Mouse (Mus musculus): Measurements from ENCODE around the gene Rfc2. TPM values are rescaled to one million over a fixed set of nuclear protein-coding genes. Genes with fewer than 3 reads are reported as not detected.

Gene Rfc2
- polyA plus RNA-seq, 1 experiment from 2014 or later, result 180 TPM

DNA sequence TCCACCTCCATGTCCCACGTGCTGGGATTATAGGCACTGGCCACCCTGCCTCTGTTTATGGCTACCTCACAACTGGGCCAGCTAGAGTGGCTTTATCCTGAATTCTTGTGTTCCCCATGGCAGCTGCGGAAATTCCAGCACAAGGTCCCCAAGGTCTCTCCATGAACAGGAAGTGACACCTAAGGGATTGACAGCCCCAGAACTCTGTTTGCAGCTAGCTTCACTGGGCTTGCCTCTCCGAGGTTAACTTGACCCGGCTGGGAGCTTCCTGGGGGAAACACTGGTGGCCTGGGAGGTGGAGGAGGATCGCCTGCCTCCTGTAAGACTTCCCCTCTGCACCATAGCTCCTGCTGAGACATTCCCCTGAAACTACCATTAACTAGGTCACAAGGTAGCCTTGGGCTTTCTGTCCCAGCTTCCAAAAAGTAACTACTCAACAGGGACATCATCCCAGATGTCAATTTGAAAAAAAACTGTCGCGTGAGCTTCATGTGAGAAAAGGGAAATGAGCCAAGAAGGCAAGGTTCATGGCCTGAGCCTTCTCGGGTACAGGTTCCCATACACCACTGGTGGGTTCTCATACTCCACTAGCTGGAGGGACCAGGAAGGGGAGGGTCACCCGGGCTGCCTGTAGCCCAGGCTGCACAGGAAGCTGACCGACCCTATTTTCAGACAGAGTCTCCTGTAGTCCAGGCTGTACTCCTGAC, 8.5 kb upstream of the Rfc2 start:
- WGBS, result 28% methylated on average over 10 of the region's 10 CpGs
- H3K4me3 ChIP-seq (ENCODE audit: low read depth, low read length), result peak overlapping the region; percentile 39
- H3K9me3 ChIP-seq (ENCODE audit: control insufficient read depth, low read length), result no peaks in the 10 kb centered on the region
- no peaks in the 10 kb centered on the region for H3K27me3 ChIP-seq (ENCODE audit: control insufficient read depth, insufficient read depth, low read length)
- 0 out of 2 replicates have a peak, but pooled peaks have one; percentile 21 for ATAC-seq (ENCODE audit: low read depth)
- H3K36me3 ChIP-seq (ENCODE audit: control insufficient read depth, insufficient read depth, low read length), result no peaks in the 10 kb centered on the region
- H3K4me2 ChIP-seq (ENCODE audit: low read depth, low read length), result peak overlapping the region; percentile 47
- H3K9ac ChIP-seq (replicated peaks; ENCODE audit: low read depth, low read length), result peak overlapping the region; percentile 21; the same call in 1 of the 2 replicates
- peaks cover 4% of the 10 kb centered on the region; the same call in 1 of the 2 replicates for H3K4me1 ChIP-seq (ENCODE audit: control insufficient read depth, insufficient read depth, low read length)
- H3K27ac ChIP-seq (ENCODE audit: low read depth, low read length), result peak overlapping the region; percentile 4; the same call in 1 of the 2 replicates

DNA sequence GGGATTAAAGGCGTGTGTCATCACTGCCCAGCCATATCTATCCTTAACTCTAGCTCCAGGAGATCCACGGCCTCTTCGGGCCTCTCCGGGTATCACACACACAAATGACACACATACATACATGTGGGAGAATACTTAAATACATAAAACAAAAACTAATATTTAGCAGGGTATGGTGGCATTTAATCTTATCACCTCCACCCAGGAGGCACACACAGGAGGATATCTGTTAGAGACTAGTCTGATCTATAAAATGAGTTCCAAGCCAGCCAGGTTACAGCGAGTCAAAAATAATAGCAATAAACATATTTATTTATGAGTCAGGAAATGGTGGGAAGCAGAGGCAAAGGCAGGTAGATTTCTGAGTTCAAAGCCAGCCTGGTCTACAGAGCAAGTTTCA, 5.3 kb upstream of the Rfc2 start:
- H3K4me3 ChIP-seq (ENCODE audit: low read depth, low read length), result no peak overlapping the region
- H3K36me3 ChIP-seq (ENCODE audit: control insufficient read depth, insufficient read depth, low read length), result no peaks in the 10 kb centered on the region
- no peak overlapping the region for H3K27ac ChIP-seq (ENCODE audit: low read depth, low read length)
- H3K27me3 ChIP-seq (ENCODE audit: control insufficient read depth, insufficient read depth, low read length), result no peaks in the 10 kb centered on the region
- no peak for ATAC-seq (ENCODE audit: low read depth)
- no peak overlapping the region for H3K9ac ChIP-seq (replicated peaks; ENCODE audit: low read depth, low read length)
- peaks cover 4% of the 10 kb centered on the region; the same call in 1 of the 2 replicates for H3K4me1 ChIP-seq (ENCODE audit: control insufficient read depth, insufficient read depth, low read length)
- WGBS, result 97% methylated on average over 5 of the region's 5 CpGs
- H3K4me2 ChIP-seq (ENCODE audit: low read depth, low read length), result no peak overlapping the region
- H3K9me3 ChIP-seq (ENCODE audit: control insufficient read depth, low read length), result no peaks in the 10 kb centered on the region

DNA sequence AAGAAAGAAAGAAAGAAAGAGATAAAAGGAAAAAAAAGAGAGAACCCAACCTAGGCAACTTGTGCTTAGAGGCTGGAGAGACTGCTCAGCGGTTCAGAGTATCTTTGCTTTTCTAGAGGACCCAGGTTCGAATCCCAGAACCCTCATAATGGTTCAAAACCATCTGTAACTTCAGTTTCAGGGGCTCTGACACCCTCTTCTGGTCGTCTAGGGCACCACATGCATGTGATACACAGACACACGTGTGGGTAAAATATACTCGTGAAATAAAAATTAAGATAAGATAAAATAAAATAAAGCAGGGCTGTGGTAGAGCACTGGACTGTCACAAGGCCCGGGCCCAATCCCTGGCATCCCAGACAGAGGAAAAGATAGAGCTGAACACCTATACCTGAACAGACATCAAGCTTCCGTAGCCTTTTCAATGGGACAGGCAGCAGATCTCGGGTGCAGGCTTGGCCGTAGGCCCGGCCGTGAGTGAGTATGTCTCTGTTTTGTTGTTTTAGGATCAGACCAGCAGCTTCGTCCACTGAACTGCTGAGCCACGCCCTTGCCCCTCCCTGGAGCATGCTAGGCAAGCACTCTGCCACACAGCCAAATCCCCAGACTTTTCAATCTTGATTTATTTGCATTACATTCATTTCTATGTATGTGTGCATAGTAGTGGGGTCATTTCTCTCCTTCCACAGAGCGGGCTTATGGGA, 4.5 kb upstream of the Rfc2 start:
- Histone ChIP-seq H3K4me2 (ENCODE audit: low read depth, low read length) (no peak overlapping the region), H3K4me3 (ENCODE audit: low read depth, low read length) (no peak overlapping the region), H3K4me1 (ENCODE audit: control insufficient read depth, insufficient read depth, low read length) (peaks cover 4% of the 10 kb centered on the region; the same call in 1 of the 2 replicates), H3K9ac (replicated peaks; ENCODE audit: low read depth, low read length) (no peak overlapping the region), H3K27me3 (ENCODE audit: control insufficient read depth, insufficient read depth, low read length) (no peaks in the 10 kb centered on the region), H3K27ac (ENCODE audit: low read depth, low read length) (no peak overlapping the region), H3K36me3 (ENCODE audit: control insufficient read depth, insufficient read depth, low read length) (no peaks in the 10 kb centered on the region), H3K9me3 (ENCODE audit: control insufficient read depth, low read length) (no peaks in the 10 kb centered on the region)
- no peak for ATAC-seq (ENCODE audit: low read depth)
- 81% methylated on average over 14 of the region's 14 CpGs for WGBS

DNA sequence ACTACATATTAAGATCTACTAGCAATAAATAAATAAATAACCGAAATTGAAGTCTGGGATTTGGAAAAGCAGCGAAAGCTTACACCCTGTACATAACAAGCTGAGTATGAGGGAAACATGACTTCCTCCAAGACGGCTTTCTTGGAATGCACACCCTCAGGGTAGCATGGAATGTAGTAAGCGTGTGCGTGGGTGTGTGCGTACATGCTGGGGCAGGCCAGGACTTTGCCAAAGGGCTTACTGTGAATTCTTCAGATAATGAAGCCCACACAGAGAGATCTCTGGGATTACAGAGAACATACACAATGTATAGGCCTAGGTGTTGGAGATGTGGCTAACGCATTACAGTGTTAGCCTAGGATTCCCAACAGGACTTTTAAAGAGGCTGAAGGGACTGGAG, 3.6 kb upstream of the Rfc2 start:
- H3K4me2 ChIP-seq (ENCODE audit: low read depth, low read length), result no peak overlapping the region
- H3K4me1 ChIP-seq (ENCODE audit: control insufficient read depth, insufficient read depth, low read length), result peaks cover 2% of the 10 kb centered on the region; the same call in 1 of the 2 replicates
- H3K27me3 ChIP-seq (ENCODE audit: control insufficient read depth, insufficient read depth, low read length), result no peaks in the 10 kb centered on the region
- 91% methylated on average over 7 of the region's 7 CpGs for WGBS
- no peaks in the 10 kb centered on the region for H3K36me3 ChIP-seq (ENCODE audit: control insufficient read depth, insufficient read depth, low read length)
- no peak for ATAC-seq (ENCODE audit: low read depth)
- H3K27ac ChIP-seq (ENCODE audit: low read depth, low read length), result no peak overlapping the region
- H3K4me3 ChIP-seq (ENCODE audit: low read depth, low read length), result no peak overlapping the region
- no peak overlapping the region for H3K9ac ChIP-seq (replicated peaks; ENCODE audit: low read depth, low read length)
- no peaks in the 10 kb centered on the region for H3K9me3 ChIP-seq (ENCODE audit: control insufficient read depth, low read length)

DNA sequence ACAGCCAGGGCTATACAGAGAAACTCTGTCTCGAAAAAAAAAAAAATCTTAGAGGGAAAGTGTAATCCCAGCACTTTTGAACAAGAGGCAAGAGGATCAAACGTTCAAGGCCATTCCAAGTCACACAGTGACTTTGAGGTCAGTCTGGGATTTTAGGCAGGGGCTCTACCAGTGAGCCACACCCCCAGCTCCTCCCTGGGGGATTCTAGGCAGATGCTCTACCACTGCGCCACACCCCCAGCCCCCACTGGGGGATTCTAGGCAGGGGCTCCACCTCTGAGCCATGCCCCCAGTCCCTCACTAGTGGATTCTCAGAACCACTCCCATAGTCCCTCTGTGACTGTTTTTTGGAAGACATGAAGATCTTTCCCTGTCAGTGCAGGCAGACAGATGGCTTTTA, 2.0 kb upstream of the Rfc2 start:
- ATAC-seq (ENCODE audit: low read depth), result no peak
- WGBS, result 63% methylated on average over 3 of the region's 3 CpGs
- Histone ChIP-seq H3K9me3 (ENCODE audit: control insufficient read depth, low read length) (no peaks in the 10 kb centered on the region), H3K27me3 (ENCODE audit: control insufficient read depth, insufficient read depth, low read length) (no peaks in the 10 kb centered on the region), H3K4me1 (ENCODE audit: control insufficient read depth, insufficient read depth, low read length) (peaks cover 4% of the 10 kb centered on the region; the same call in 1 of the 2 replicates), H3K4me3 (ENCODE audit: low read depth, low read length) (no peak overlapping the region), H3K4me2 (ENCODE audit: low read depth, low read length) (no peak overlapping the region), H3K9ac (replicated peaks; ENCODE audit: low read depth, low read length) (no peak overlapping the region), H3K36me3 (ENCODE audit: control insufficient read depth, insufficient read depth, low read length) (no peaks in the 10 kb centered on the region), H3K27ac (ENCODE audit: low read depth, low read length) (no peak overlapping the region)

DNA sequence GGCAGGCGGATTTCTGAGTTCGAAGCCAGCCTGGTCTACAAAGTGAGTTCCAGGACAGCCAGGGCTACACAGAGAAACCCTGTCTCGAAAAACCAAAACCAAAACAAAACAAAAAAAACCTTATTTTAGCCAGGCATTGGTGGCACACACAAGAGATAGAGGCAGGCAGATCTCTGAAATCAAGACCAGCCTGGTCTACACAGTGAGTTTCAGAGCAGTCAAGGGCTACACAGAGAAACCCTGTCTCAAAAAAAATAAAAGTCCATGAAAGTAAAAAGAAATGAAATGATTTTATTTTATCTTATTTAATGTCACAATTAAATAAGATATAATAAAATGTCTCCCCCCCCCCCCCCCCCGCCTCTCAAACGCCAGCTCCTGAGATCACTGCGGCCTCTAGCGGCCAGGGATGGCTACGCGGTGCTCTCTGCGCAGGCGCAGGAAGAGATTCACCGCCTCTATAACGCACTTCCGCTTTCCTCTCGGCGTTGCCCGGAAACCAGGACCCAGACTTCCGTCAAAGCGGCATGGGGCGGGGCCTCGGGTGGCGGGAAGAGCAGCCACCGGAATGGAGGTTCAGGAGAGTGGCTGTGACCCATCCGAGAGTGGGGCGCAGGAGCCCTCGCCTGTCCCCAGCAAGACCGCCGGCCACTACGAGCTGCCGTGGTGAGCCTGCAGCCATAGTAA, 1.2 kb downstream of the Rfc2 start:
- H3K9me3 ChIP-seq (ENCODE audit: control insufficient read depth, low read length), result no peaks in the 10 kb centered on the region
- H3K27ac ChIP-seq (ENCODE audit: low read depth, low read length), result no peak overlapping the region
- peak overlapping the region; percentile 67 for H3K9ac ChIP-seq (replicated peaks; ENCODE audit: low read depth, low read length)
- peaks cover 4% of the 10 kb centered on the region; the same call in 1 of the 2 replicates for H3K4me1 ChIP-seq (ENCODE audit: control insufficient read depth, insufficient read depth, low read length)
- no peaks in the 10 kb centered on the region for H3K36me3 ChIP-seq (ENCODE audit: control insufficient read depth, insufficient read depth, low read length)
- H3K4me2 ChIP-seq (ENCODE audit: low read depth, low read length), result peak overlapping the region; percentile 85
- peak; percentile 96 for ATAC-seq (ENCODE audit: low read depth)
- no peaks in the 10 kb centered on the region for H3K27me3 ChIP-seq (ENCODE audit: control insufficient read depth, insufficient read depth, low read length)
- 7% methylated on average over 29 of the region's 30 CpGs for WGBS
- peak overlapping the region; percentile 81 for H3K4me3 ChIP-seq (ENCODE audit: low read depth, low read length)

DNA sequence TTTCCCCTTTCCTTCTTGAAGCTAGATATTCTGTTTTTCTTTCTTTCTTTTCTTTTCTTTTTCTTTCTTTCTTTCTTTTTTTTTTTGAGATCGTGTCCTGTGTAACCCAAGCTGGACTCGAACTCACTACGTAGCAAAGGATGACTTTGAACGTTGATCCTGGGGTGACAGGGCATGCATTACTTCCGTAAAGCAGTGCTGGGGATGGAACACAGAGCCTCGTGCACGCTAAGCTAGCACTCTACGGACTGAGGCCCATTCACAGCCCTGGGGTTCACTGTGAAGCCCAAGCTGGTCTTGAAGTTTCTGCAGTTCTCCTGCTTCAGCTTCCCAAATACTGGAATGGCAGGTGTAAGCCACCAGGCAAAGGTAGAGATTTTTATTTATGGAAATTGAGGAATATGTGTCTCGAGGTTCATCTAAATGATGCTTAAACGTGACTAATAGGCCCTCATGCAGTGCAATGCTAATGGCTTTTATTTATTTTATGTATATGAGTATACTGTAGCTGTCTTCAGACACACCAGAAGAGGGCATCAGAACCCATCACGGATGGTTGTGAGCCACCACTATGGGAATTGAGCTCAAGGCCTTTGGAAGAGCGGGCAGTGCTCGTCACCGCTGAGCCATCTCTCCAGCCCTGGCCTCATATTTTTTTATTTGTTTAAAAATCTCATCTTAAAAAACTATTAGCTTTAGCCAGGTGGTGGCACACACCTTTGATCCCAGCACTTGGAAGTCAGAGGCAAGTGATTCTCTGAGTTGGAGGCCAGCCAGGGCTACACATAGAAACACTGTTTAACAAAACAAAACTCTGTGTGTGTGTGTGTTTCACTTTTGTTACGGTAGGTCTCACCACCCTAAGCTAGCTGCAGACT, 2.1 kb downstream of the Rfc2 start:
- Histone ChIP-seq H3K36me3 (ENCODE audit: control insufficient read depth, insufficient read depth, low read length) (no peaks in the 10 kb centered on the region), H3K4me1 (ENCODE audit: control insufficient read depth, insufficient read depth, low read length) (peaks cover 4% of the 10 kb centered on the region; the same call in 1 of the 2 replicates), H3K9ac (replicated peaks; ENCODE audit: low read depth, low read length) (peak overlapping the region; percentile 67), H3K9me3 (ENCODE audit: control insufficient read depth, low read length) (no peaks in the 10 kb centered on the region), H3K4me3 (ENCODE audit: low read depth, low read length) (peak overlapping the region; percentile 81), H3K27me3 (ENCODE audit: control insufficient read depth, insufficient read depth, low read length) (no peaks in the 10 kb centered on the region), H3K27ac (ENCODE audit: low read depth, low read length) (no peak overlapping the region), H3K4me2 (ENCODE audit: low read depth, low read length) (peak overlapping the region; percentile 85)
- no peak for ATAC-seq (ENCODE audit: low read depth)
- WGBS, result 30% methylated on average over 15 of the region's 15 CpGs

DNA sequence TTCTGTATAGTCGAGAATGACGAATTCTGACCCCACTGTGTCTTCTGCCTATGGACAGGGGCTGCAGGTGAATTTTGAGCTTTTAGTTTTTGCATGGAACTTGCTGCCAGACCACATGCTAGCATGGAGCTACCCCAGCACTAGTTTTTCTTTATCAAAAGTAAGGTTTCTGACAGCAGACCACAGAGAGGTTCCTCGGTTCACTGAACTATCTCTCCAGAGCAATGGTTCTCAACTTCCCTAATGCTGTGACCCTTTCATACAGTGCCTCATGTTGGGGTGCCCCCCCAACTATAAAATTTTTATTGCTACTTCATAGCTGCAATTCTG, 2.7 kb downstream of the Rfc2 start:
- Histone ChIP-seq H3K4me1 (ENCODE audit: control insufficient read depth, insufficient read depth, low read length) (peaks cover 4% of the 10 kb centered on the region; the same call in 1 of the 2 replicates), H3K9ac (replicated peaks; ENCODE audit: low read depth, low read length) (no peak overlapping the region), H3K36me3 (ENCODE audit: control insufficient read depth, insufficient read depth, low read length) (no peaks in the 10 kb centered on the region; the same call in 1 of the 2 replicates), H3K9me3 (ENCODE audit: control insufficient read depth, low read length) (no peaks in the 10 kb centered on the region), H3K27ac (ENCODE audit: low read depth, low read length) (no peak overlapping the region), H3K4me2 (ENCODE audit: low read depth, low read length) (no peak overlapping the region), H3K4me3 (ENCODE audit: low read depth, low read length) (no peak overlapping the region), H3K27me3 (ENCODE audit: control insufficient read depth, insufficient read depth, low read length) (no peaks in the 10 kb centered on the region)
- ATAC-seq (ENCODE audit: low read depth), result no peak
- 78% methylated on average over 3 of the region's 3 CpGs for WGBS

All from neural tube, embryonic 14.5 days (tissue).